Mouse (Mus musculus): Measurements from ENCODE around the gene Krtap4-7. TPM values are rescaled to one million over a fixed set of nuclear protein-coding genes. Genes with fewer than 3 reads are reported as not detected.

Gene Krtap4-7
- total and polyA plus RNA-seq, 2 experiments from 2014 or later = not detected

- ATAC-seq (ENCODE audit: low FRiP score) = no peak
- H3K9ac ChIP-seq (replicated peaks; ENCODE audit: low read length, poor library complexity, severe bottlenecking) = no peak overlapping the region
- no peak overlapping the region for H3K4me3 ChIP-seq (ENCODE audit: low read depth, low read length)
- no peaks in the 10 kb centered on the region for H3K4me1 ChIP-seq (ENCODE audit: insufficient read depth, low read length)
- WGBS = 41% methylated on average over 1 of the region's 1 CpGs
- H3K27me3 ChIP-seq (ENCODE audit: insufficient read depth, low read length) = no peaks in the 10 kb centered on the region
- no peak for TF ChIP-seq CTCF (IDR thresholded peaks at IDR 0.05)
- H3K27ac ChIP-seq (ENCODE audit: low read depth, low read length) = no peak overlapping the region
- no peak for DNase-seq (ENCODE audit: low spot score)
- H3K36me3 ChIP-seq (ENCODE audit: insufficient read depth, low read length) = no peaks in the 10 kb centered on the region
- H3K4me2 ChIP-seq (ENCODE audit: low read depth, low read length, poor library complexity, severe bottlenecking) = no peak overlapping the region
- no peaks in the 10 kb centered on the region for H3K9me3 ChIP-seq (ENCODE audit: low read length)
These were observed 3.0 kb downstream of the Krtap4-7 start for GRCm38 (mm10) chr11:99640926-99641325.

GRCm38 (mm10) chr11:99637086-99637485 lies 6.8 kb downstream of the Krtap4-7 start:
- no peak for TF ChIP-seq CTCF (IDR thresholded peaks at IDR 0.05)
- H3K4me2 ChIP-seq (ENCODE audit: low read depth, low read length, poor library complexity, severe bottlenecking) = no peak overlapping the region
- ATAC-seq (ENCODE audit: low FRiP score) = no peak
- no peaks in the 10 kb centered on the region for H3K36me3 ChIP-seq (ENCODE audit: insufficient read depth, low read length)
- no peaks in the 10 kb centered on the region for H3K27me3 ChIP-seq (ENCODE audit: insufficient read depth, low read length)
- H3K4me3 ChIP-seq (ENCODE audit: low read depth, low read length) = no peak overlapping the region
- H3K9me3 ChIP-seq (ENCODE audit: low read length) = no peaks in the 10 kb centered on the region
- H3K4me1 ChIP-seq (ENCODE audit: insufficient read depth, low read length) = no peaks in the 10 kb centered on the region
- whole genome bisulfite sequencing = 54% methylated on average over 1 of the region's 1 CpGs
- H3K27ac ChIP-seq (ENCODE audit: low read depth, low read length) = no peak overlapping the region
- no peak for DNase-seq (ENCODE audit: low spot score)
- H3K9ac ChIP-seq (replicated peaks; ENCODE audit: low read length, poor library complexity, severe bottlenecking) = no peak overlapping the region

- Histone ChIP-seq H3K4me2 (ENCODE audit: low read depth, low read length, poor library complexity, severe bottlenecking) (no peak within 1 kb of the TSS), H3K4me3 (ENCODE audit: low read depth, low read length) (no peak within 1 kb of the TSS), H3K9ac (replicated peaks; ENCODE audit: low read length, poor library complexity, severe bottlenecking) (no peak within 1 kb of the TSS), H3K9me3 (ENCODE audit: low read length) (no peaks in the 10 kb centered on the region), H3K27me3 (ENCODE audit: insufficient read depth, low read length) (no peaks in the 10 kb centered on the region), H3K27ac (ENCODE audit: low read depth, low read length) (no peak within 1 kb of the TSS), H3K4me1 (ENCODE audit: insufficient read depth, low read length) (no peaks in the 10 kb centered on the region), H3K36me3 (ENCODE audit: insufficient read depth, low read length) (no peaks in the 10 kb centered on the region)
- WGBS = 35% methylated on average over 8 of the region's 8 CpGs
- no peak for ATAC-seq (ENCODE audit: low FRiP score)
- DNase-seq (ENCODE audit: low spot score) = no peak
- TF ChIP-seq CTCF (IDR thresholded peaks at IDR 0.05) = no peak
These were observed 9.2 kb downstream of the Krtap4-7 start, which contains the start of gene Krtap4-2 for GRCm38 (mm10) chr11:99634653-99635134. Gene Krtap4-2, minus strand, starts transcription at chr11:99635084.

- DNase-seq (ENCODE audit: low spot score) = no peak
- Histone ChIP-seq H3K27ac (ENCODE audit: low read depth, low read length) (no peak overlapping the region), H3K36me3 (ENCODE audit: insufficient read depth, low read length) (no peaks in the 10 kb centered on the region), H3K9ac (replicated peaks; ENCODE audit: low read length, poor library complexity, severe bottlenecking) (no peak overlapping the region), H3K27me3 (ENCODE audit: insufficient read depth, low read length) (no peaks in the 10 kb centered on the region), H3K4me3 (ENCODE audit: low read depth, low read length) (no peak overlapping the region), H3K4me1 (ENCODE audit: insufficient read depth, low read length) (no peaks in the 10 kb centered on the region), H3K4me2 (ENCODE audit: low read depth, low read length, poor library complexity, severe bottlenecking) (no peak overlapping the region), H3K9me3 (ENCODE audit: low read length) (no peaks in the 10 kb centered on the region)
- TF ChIP-seq CTCF (IDR thresholded peaks at IDR 0.05) = no peak
- WGBS = 72% methylated on average over 2 of the region's 2 CpGs
- ATAC-seq (ENCODE audit: low FRiP score) = no peak
These were observed 10.6 kb downstream of the Krtap4-7 start for GRCm38 (mm10) chr11:99633293-99633692.

GRCm38 (mm10) chr11:99630890-99631289 lies 13.0 kb downstream of the Krtap4-7 start:
- Histone ChIP-seq H3K36me3 (ENCODE audit: insufficient read depth, low read length) (no peaks in the 10 kb centered on the region), H3K4me1 (ENCODE audit: insufficient read depth, low read length) (no peaks in the 10 kb centered on the region), H3K27ac (ENCODE audit: low read depth, low read length) (no peak overlapping the region), H3K4me3 (ENCODE audit: low read depth, low read length) (no peak overlapping the region), H3K9ac (replicated peaks; ENCODE audit: low read length, poor library complexity, severe bottlenecking) (no peak overlapping the region), H3K27me3 (ENCODE audit: insufficient read depth, low read length) (no peaks in the 10 kb centered on the region), H3K9me3 (ENCODE audit: low read length) (no peaks in the 10 kb centered on the region), H3K4me2 (ENCODE audit: low read depth, low read length, poor library complexity, severe bottlenecking) (no peak overlapping the region)
- DNase-seq (ENCODE audit: low spot score) (no peak), ATAC-seq (ENCODE audit: low FRiP score) (no peak)
- WGBS = 72% methylated on average over 3 of the region's 3 CpGs
- no peak for TF ChIP-seq CTCF (IDR thresholded peaks at IDR 0.05)

GRCm38 (mm10) chr11:99628138-99628537 lies 15.8 kb downstream of the Krtap4-7 start, which contains the start of gene Krtap4-1:
Gene Krtap4-1, minus strand, starts transcription at chr11:99628238.
- DNase-seq (ENCODE audit: low spot score) (no peak), ATAC-seq (ENCODE audit: low FRiP score) (no peak)
- H3K36me3 ChIP-seq (ENCODE audit: insufficient read depth, low read length) = no peaks in the 10 kb centered on the region
- H3K4me2 ChIP-seq (ENCODE audit: low read depth, low read length, poor library complexity, severe bottlenecking) = no peak within 1 kb of the TSS
- 84% methylated on average over 4 of the region's 4 CpGs for WGBS
- no peaks in the 10 kb centered on the region for H3K9me3 ChIP-seq (ENCODE audit: low read length)
- H3K27ac ChIP-seq (ENCODE audit: low read depth, low read length) = no peak within 1 kb of the TSS
- no peak within 1 kb of the TSS for H3K9ac ChIP-seq (replicated peaks; ENCODE audit: low read length, poor library complexity, severe bottlenecking)
- H3K27me3 ChIP-seq (ENCODE audit: insufficient read depth, low read length) = no peaks in the 10 kb centered on the region
- no peaks in the 10 kb centered on the region for H3K4me1 ChIP-seq (ENCODE audit: insufficient read depth, low read length)
- H3K4me3 ChIP-seq (ENCODE audit: low read depth, low read length) = no peak within 1 kb of the TSS
- no peak for TF ChIP-seq CTCF (IDR thresholded peaks at IDR 0.05)

All from midbrain, postnatal 0 days (tissue).